In the genomic region with DNA sequence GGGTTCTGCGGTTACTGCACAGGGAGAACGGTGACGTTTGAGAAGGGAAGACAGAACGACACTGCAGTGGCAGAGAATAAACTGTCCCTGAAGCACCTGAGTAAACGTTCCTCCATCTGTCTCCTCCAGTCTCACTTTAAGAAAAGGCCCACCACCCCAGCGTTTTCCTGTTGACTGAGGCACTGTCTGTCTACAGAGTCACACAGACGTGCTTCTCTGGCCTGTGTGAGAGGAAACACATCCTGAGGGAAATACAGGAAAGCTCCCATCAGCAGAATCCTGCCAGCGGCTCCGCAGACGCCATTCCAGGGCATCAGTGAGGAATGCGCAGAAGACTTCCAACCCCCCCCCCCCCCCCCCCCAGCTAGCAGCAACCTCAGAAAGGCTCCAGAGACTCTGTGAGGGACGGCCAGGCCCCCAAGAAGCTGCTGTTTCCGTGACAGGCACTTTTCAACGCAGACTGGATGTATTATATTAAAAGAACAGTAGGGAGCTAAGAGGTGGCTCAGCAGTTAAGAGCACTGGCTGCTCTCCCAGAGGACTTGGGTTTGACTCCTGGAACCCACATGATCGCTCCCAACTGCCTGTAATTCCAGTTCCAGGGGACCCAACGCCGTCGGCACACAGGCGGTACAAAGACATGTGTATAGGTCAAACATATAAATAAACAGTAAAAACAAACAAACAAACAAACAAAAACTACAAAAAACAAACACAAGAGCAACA, we compare ENCODE assay signal across 7 mouse cellular contexts. TPM values are rescaled to one million over a fixed set of nuclear protein-coding genes. Genes with fewer than 3 reads are reported as not detected.
DNase-seq lines count a peak whose midpoint lies in the region; ATAC-seq lines count a peak whose summit lies in the region.

No protein-coding gene starts in this region.

- peak overlapping the region; percentile 69 for H3K27ac ChIP-seq in embryonic facial prominence, embryonic 12.5 days
- peak overlapping the region; percentile 56; the same call in 1 of the 2 replicates for H3K27ac ChIP-seq in kidney, embryonic 14.5 days (ENCODE audit: low read depth, low read length)
- H3K27ac ChIP-seq in midbrain, embryonic 12.5 days (replicated peaks): peak overlapping the region; percentile 70

- H3K9me3 ChIP-seq in embryonic facial prominence, embryonic 12.5 days: no peaks in the 10 kb centered on the region
- H3K9me3 ChIP-seq in kidney, embryonic 14.5 days (ENCODE audit: control insufficient read depth, low read length): no peaks in the 10 kb centered on the region
- H3K9me3 ChIP-seq in midbrain, embryonic 12.5 days: no peaks in the 10 kb centered on the region

- H3K4me3 ChIP-seq in embryonic facial prominence, embryonic 12.5 days: 0 out of 2 replicates have a peak overlapping the region, but pooled peaks have one; percentile 7
- no peak overlapping the region for H3K4me3 ChIP-seq in kidney, embryonic 14.5 days (ENCODE audit: low read length)
- no peak overlapping the region for H3K4me3 ChIP-seq in midbrain, embryonic 12.5 days

- H3K27me3 ChIP-seq in embryonic facial prominence, embryonic 12.5 days: no peaks in the 10 kb centered on the region
- no peaks in the 10 kb centered on the region for H3K27me3 ChIP-seq in kidney, embryonic 14.5 days (ENCODE audit: control insufficient read depth, insufficient read depth, low read length)
- no peaks in the 10 kb centered on the region for H3K27me3 ChIP-seq in midbrain, embryonic 12.5 days

- intact Hi-C loops in left cerebral cortex, postnatal 25 days (cut with DNase I): no loop called here

- no peak overlapping the region for H3K9ac ChIP-seq in embryonic facial prominence, embryonic 12.5 days
- H3K9ac ChIP-seq in kidney, embryonic 14.5 days (ENCODE audit: low read depth, low read length): no peak overlapping the region
- H3K9ac ChIP-seq in midbrain, embryonic 12.5 days (replicated peaks): 0 out of 2 replicates have a peak overlapping the region, but pooled peaks have one; percentile 28

- peak; percentile 56 to 70 for DNase-seq in heart, adult 9 months (ENCODE audit: low spot score in 2 of 2)
- no peak for DNase-seq in MN1 (ENCODE audit: low spot score)
- no peak for DNase-seq in testis, postnatal 14 days (ENCODE audit: low spot score)
- DNase-seq in left cerebral cortex, postnatal 25 days (ENCODE audit: low spot score in 2 of 2): no peak

- 13% methylated on average over 19 of the region's 19 CpGs for WGBS in embryonic facial prominence, embryonic 12.5 days
- WGBS in kidney, embryonic 14.5 days: 34% methylated on average over 18 of the region's 19 CpGs
- 38% methylated on average over 19 of the region's 19 CpGs for WGBS in midbrain, embryonic 12.5 days

- peaks cover 34% of the 10 kb centered on the region for H3K4me1 ChIP-seq in embryonic facial prominence, embryonic 12.5 days
- H3K4me1 ChIP-seq in kidney, embryonic 14.5 days (ENCODE audit: control insufficient read depth, insufficient read depth, low read length): peaks cover 38% of the 10 kb centered on the region; the same call in 1 of the 2 replicates
- peaks cover 52% of the 10 kb centered on the region for H3K4me1 ChIP-seq in midbrain, embryonic 12.5 days

- H3K36me3 ChIP-seq in embryonic facial prominence, embryonic 12.5 days: no peaks in the 10 kb centered on the region
- H3K36me3 ChIP-seq in kidney, embryonic 14.5 days (ENCODE audit: control insufficient read depth, insufficient read depth, low read length): no peaks in the 10 kb centered on the region
- peaks cover 4% of the 10 kb centered on the region; the same call in 1 of the 2 replicates for H3K36me3 ChIP-seq in midbrain, embryonic 12.5 days

- no peak for ATAC-seq in embryonic facial prominence, embryonic 12.5 days (ENCODE audit: insufficient number of reproducible peaks, insufficient read depth, low FRiP score, low TSS enrichment)
- ATAC-seq in kidney, embryonic 14.5 days (ENCODE audit: low FRiP score, low TSS enrichment): peak; percentile 43
- no peak for ATAC-seq in midbrain, embryonic 12.5 days (ENCODE audit: low FRiP score, low read depth)

- peak overlapping the region; percentile 21; the same call in 1 of the 2 replicates for H3K4me2 ChIP-seq in embryonic facial prominence, embryonic 12.5 days (replicated peaks)
- no peak overlapping the region; the same call in 1 of the 2 replicates for H3K4me2 ChIP-seq in kidney, embryonic 14.5 days (replicated peaks; ENCODE audit: low read depth, low read length)
- 0 out of 2 replicates have a peak overlapping the region, but pooled peaks have one; percentile 3 for H3K4me2 ChIP-seq in midbrain, embryonic 12.5 days (replicated peaks)

RNA-seq across cellular contexts. Expression of gene Coro1c, which starts 19.2 kb away (rescaled TPM):
- polyA plus RNA-seq in embryonic facial prominence, embryonic 12.5 days (2016; fragmentation: Nextera tagmentation; extraction: Ambion mirVana): 123 and 127 TPM in 2 replicates
- polyA plus RNA-seq in kidney, embryonic 14.5 days (2014; fragmentation: Nextera tagmentation; extraction: Ambion mirVana): 42.1 and 108 TPM in 2 replicates
- polyA plus RNA-seq in midbrain, embryonic 12.5 days (2016; fragmentation: Nextera tagmentation; extraction: Ambion mirVana): 227 and 244 TPM in 2 replicates
- 10 to 100 TPM; 76.1 to 77.5 TPM for total RNA-seq in left cerebral cortex, postnatal 25 days (2021)

RNA-seq across cellular contexts. Expression of gene Selplg, which starts 56.9 kb away (rescaled TPM):
- polyA plus RNA-seq in embryonic facial prominence, embryonic 12.5 days (2016; fragmentation: Nextera tagmentation; extraction: Ambion mirVana): 1.5 and 1.9 TPM in 2 replicates
- 1.2 and 1.4 TPM in 2 replicates for polyA plus RNA-seq in kidney, embryonic 14.5 days (2014; fragmentation: Nextera tagmentation; extraction: Ambion mirVana)
- 1.1 and 1.4 TPM in 2 replicates for polyA plus RNA-seq in midbrain, embryonic 12.5 days (2016; fragmentation: Nextera tagmentation; extraction: Ambion mirVana)
- 10 to 100 TPM; 30.2 to 32.9 TPM for total RNA-seq in left cerebral cortex, postnatal 25 days (2021)

Comparison
In these comparisons a context has a peak if more than half of its experiments do, and no peak if none do; other contexts are left out.
1. DNase-seq: peak in heart, adult 9 months (2 of 2); none in MN1 (single experiment), testis, postnatal 14 days (single experiment) and left cerebral cortex, postnatal 25 days (0 of 2).
2. Peak in every context shown above with its lines, with median percentiles within 50 percentile points of each other: H3K27ac ChIP-seq.